Mouse (Mus musculus): ENCODE measurements around the gene Best3. TPM values are rescaled to one million over a fixed set of nuclear protein-coding genes. Genes with fewer than 3 reads are reported as not detected.

Best3 gene
- polyA plus RNA-seq, 1 experiment: 1.4 TPM

DNA sequence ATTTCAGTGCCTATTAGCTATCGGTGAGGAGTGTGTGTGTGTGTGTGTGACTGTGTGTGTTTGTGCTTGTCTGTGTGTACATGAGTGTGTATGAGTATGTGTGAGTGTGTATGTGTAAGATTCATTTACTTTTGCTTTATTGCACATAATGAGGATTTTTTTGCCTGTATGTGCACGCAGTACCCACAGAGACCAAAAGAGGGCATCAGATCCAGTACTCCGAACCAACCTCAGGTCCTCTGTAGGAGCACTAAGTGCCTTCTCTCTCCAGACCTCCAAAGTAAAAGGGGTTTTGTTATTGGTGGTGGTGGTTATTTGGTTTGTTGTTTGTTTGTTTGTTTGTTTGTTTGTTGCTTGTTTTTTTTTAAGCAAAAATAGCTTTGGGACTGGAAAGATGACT is 5.2 kb upstream of the Best3 start:
- Histone ChIP-seq H3K36me3 (ENCODE audit: control insufficient read depth, insufficient read depth) (no peaks in the 10 kb centered on the region), H3K4me3 (no peak overlapping the region), H3K4me2 (ENCODE audit: low read depth) (no peak overlapping the region), H3ac (ENCODE audit: control insufficient read depth, insufficient read length) (no peak overlapping the region), H3K79me2 (ENCODE audit: control insufficient read depth, insufficient read depth) (no peaks in the 10 kb centered on the region), H3K27me3 (ENCODE audit: control insufficient read depth, insufficient read depth, insufficient read length) (no peaks in the 10 kb centered on the region)
- TF ChIP-seq MAX (IDR thresholded peaks at IDR 0.05; ENCODE audit: low read depth) (no peak), CEBPB (IDR thresholded peaks at IDR 0.05; ENCODE audit: insufficient read depth, poor library complexity, severe bottlenecking) (no peak)

DNA sequence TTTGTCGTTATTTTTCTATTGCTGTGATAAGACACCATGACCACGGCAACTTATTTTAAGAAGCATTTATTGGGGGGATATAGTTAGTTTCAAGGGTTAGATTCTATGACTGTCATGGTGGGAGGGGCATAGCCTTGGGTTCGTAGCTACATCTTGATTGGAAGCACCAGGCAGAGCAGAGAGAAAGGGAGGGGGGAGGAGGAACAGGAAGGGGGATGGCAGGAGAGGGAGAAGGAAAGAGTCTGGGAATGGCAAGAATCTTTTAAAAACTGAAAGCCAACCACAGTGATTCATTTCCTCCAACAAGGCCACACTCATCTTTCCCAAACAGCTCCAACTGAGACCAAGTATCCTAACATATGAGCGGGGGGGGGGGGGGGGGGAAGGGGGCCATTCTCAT is 3.6 kb upstream of the Best3 start:
- H3K36me3 ChIP-seq (ENCODE audit: control insufficient read depth, insufficient read depth): no peaks in the 10 kb centered on the region
- TF ChIP-seq E2F4 (IDR thresholded peaks at IDR 0.05; ENCODE audit: insufficient read depth): no peak
- no peak for TF ChIP-seq TCF3 (IDR thresholded peaks at IDR 0.05; ENCODE audit: insufficient read length, low read depth)

DNA sequence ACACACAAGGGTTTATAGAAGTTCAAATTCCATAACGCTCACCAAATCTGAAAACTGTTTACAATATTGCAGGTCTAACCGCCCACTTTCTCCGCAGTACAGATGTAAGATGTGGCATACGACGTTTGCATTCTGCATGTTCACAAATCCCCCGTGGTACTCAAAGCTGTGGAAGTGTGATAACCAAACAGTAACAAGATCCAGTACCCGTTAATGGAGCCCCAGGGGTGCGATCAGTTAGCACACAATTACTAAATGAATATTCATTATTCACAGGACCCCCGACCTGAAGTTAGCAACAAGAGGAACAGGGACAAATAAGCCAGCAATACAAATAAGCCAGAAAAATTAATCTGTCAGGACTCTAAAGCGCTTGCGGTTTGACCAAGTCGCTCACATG is 1.3 kb upstream of the Best3 start:
- Histone ChIP-seq H3K27me3 (ENCODE audit: control insufficient read depth, insufficient read depth, insufficient read length) (no peaks in the 10 kb centered on the region), H3K4me2 (ENCODE audit: low read depth) (no peak overlapping the region)
- TF ChIP-seq POLR2AphosphoS2 (IDR thresholded peaks at IDR 0.05; ENCODE audit: insufficient read length, low read depth): no peak
- TF ChIP-seq TCF12 (IDR thresholded peaks at IDR 0.05; ENCODE audit: insufficient read depth, poor library complexity, severe bottlenecking): no peak
- no peak for TF ChIP-seq E2F4 (IDR thresholded peaks at IDR 0.05; ENCODE audit: insufficient read depth)
- TF ChIP-seq MYOG (IDR thresholded peaks at IDR 0.05; ENCODE audit: control insufficient read depth in 1 of 3, insufficient read depth in 1 of 3, insufficient read length in 2 of 3, low read depth in 2 of 3): no peak
- TF ChIP-seq USF1 (IDR thresholded peaks at IDR 0.05; ENCODE audit: low read depth): no peak
- no peak for TF ChIP-seq SRF (IDR thresholded peaks at IDR 0.05; ENCODE audit: control insufficient read depth, insufficient read length, low read depth)

More for the DNA sequence above, 3.6 kb upstream of the Best3 start:
- no peak overlapping the region for H3K4me3 ChIP-seq
- H3K79me2 ChIP-seq (ENCODE audit: control insufficient read depth, insufficient read depth): no peaks in the 10 kb centered on the region
- H3ac ChIP-seq (ENCODE audit: control insufficient read depth, insufficient read length): no peak overlapping the region
- H3K27me3 ChIP-seq (ENCODE audit: control insufficient read depth, insufficient read depth, insufficient read length): no peaks in the 10 kb centered on the region
- H3K4me2 ChIP-seq (ENCODE audit: low read depth): peak overlapping the region; percentile 46

DNA sequence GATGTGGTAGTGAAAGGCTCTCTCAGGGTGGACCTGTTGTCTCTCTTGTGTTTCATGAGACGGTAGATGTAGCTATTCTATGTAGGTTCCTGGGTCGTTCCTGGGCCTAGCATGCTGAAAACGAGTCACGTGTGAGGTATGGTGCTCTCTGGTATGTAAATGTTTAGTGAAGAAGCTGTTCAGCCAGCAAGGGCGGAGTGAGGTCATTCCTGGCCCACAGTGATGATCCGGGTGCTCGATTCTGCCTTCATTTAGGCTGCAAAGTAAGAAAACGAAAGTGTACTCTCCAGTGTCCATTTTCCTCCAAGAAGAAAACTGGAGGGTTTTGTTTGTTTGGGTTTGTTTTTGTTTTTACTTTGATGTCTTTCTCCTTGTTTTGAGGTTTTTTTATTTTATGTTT is 7.9 kb downstream of the Best3 start:
- H3K4me2 ChIP-seq (ENCODE audit: low read depth): no peak overlapping the region
- no peaks in the 10 kb centered on the region for H3K36me3 ChIP-seq (ENCODE audit: control insufficient read depth, insufficient read depth)
- TF ChIP-seq TCF3 (IDR thresholded peaks at IDR 0.05; ENCODE audit: insufficient read length, low read depth): no peak
- no peak for TF ChIP-seq E2F4 (IDR thresholded peaks at IDR 0.05; ENCODE audit: insufficient read depth)
- TF ChIP-seq USF1 (IDR thresholded peaks at IDR 0.05; ENCODE audit: low read depth): no peak
- no peak for TF ChIP-seq CEBPB (IDR thresholded peaks at IDR 0.05; ENCODE audit: insufficient read depth, poor library complexity, severe bottlenecking)
- TF ChIP-seq MAX (IDR thresholded peaks at IDR 0.05; ENCODE audit: low read depth): no peak
- no peak for TF ChIP-seq SRF (IDR thresholded peaks at IDR 0.05; ENCODE audit: control insufficient read depth, insufficient read length, low read depth)
- TF ChIP-seq REST (IDR thresholded peaks at IDR 0.05; ENCODE audit: insufficient read depth, insufficient read length): no peak
- no peak for TF ChIP-seq TCF12 (IDR thresholded peaks at IDR 0.05; ENCODE audit: insufficient read depth, poor library complexity, severe bottlenecking)
- no peak for TF ChIP-seq POLR2AphosphoS2 (IDR thresholded peaks at IDR 0.05; ENCODE audit: insufficient read length, low read depth)
- no peak for TF ChIP-seq MYOG (IDR thresholded peaks at IDR 0.05; ENCODE audit: control insufficient read depth in 1 of 3, insufficient read depth in 1 of 3, insufficient read length in 2 of 3, low read depth in 2 of 3)
- no peak for TF ChIP-seq POLR2A (IDR thresholded peaks at IDR 0.05; ENCODE audit: insufficient read length, low read depth)
- TF ChIP-seq MYOD1 (IDR thresholded peaks at IDR 0.05; ENCODE audit: control insufficient read depth in 1 of 3, insufficient read length in 2 of 3, low read depth in 2 of 3): no peak
- H3K27me3 ChIP-seq (ENCODE audit: control insufficient read depth, insufficient read depth, insufficient read length): no peaks in the 10 kb centered on the region
- H3K4me3 ChIP-seq: no peak overlapping the region
- no peaks in the 10 kb centered on the region for H3K79me2 ChIP-seq (ENCODE audit: control insufficient read depth, insufficient read depth)
- H3ac ChIP-seq (ENCODE audit: control insufficient read depth, insufficient read length): no peak overlapping the region

More for the DNA sequence above, 1.3 kb upstream of the Best3 start:
- Histone ChIP-seq H3ac (ENCODE audit: control insufficient read depth, insufficient read length) (no peak overlapping the region), H3K79me2 (ENCODE audit: control insufficient read depth, insufficient read depth) (no peaks in the 10 kb centered on the region), H3K36me3 (ENCODE audit: control insufficient read depth, insufficient read depth) (no peaks in the 10 kb centered on the region), H3K4me3 (no peak overlapping the region)

DNA sequence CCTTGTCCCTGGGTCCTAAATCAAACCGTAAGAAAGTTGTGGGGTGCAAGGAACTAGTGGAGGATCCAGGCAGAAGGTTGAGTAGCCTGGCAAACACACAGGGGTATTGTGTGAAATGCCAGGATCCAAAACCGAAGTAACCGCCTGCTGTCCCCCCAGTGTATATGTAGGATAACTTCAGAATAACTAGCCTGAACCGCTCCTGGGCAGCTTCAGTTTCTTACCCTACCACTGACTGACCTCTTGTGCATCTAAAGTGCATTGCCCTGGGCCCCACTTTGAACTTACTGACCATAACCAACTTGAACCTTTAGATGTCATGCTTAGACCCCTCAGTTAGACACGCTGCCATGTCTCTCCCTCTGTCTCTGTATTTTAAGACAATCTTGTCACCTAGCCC is 9.0 kb downstream of the Best3 start:
- Histone ChIP-seq H3K4me2 (ENCODE audit: low read depth) (peak overlapping the region; percentile 69), H3K27me3 (ENCODE audit: control insufficient read depth, insufficient read depth, insufficient read length) (no peaks in the 10 kb centered on the region), H3K36me3 (ENCODE audit: control insufficient read depth, insufficient read depth) (no peaks in the 10 kb centered on the region), H3K4me3 (no peak overlapping the region), H3ac (ENCODE audit: control insufficient read depth, insufficient read length) (no peak overlapping the region), H3K79me2 (ENCODE audit: control insufficient read depth, insufficient read depth) (no peaks in the 10 kb centered on the region)
- TF ChIP-seq MYOD1 (IDR thresholded peaks at IDR 0.05; ENCODE audit: control insufficient read depth in 1 of 3, insufficient read length in 2 of 3, low read depth in 2 of 3) (no peak), SRF (IDR thresholded peaks at IDR 0.05; ENCODE audit: control insufficient read depth, insufficient read length, low read depth) (no peak)

DNA sequence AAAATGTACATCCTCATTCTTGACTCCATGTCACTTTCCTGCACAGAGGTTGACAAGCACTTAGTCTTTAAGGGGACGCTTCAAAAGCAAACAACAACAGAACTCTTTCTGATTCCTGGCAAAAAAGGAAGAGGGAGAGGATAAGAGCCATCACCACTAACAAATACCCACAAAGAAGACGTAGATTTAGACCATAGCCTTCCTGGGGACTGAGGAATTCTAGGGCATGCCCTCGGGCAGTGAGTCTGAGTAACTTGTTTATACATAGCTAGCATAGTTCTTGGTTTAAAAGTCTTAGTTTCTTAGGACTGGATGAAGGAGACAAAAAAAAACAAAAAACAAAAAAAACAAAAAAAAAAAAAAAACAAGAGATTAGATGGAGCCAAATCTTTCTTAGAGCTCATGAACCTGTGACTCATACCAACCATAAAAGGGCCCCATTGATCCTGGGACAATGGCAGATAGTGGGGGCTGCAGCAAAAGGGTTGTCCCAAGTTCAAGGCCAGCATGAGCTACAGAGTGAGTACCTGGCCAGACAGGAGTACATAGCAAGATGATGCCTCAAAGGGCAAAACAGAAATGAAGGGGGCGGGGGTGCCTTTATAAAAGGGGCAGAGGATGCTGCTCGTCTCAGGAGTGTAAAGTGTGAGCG is 9.6 kb downstream of the Best3 start:
- H3K4me2 ChIP-seq (ENCODE audit: low read depth): peak overlapping the region; percentile 69
- no peak overlapping the region for H3K4me3 ChIP-seq
- H3K36me3 ChIP-seq (ENCODE audit: control insufficient read depth, insufficient read depth): no peaks in the 10 kb centered on the region
- TF ChIP-seq MYOD1 (IDR thresholded peaks at IDR 0.05; ENCODE audit: control insufficient read depth in 1 of 3, insufficient read length in 2 of 3, low read depth in 2 of 3) (no peak), CEBPB (IDR thresholded peaks at IDR 0.05; ENCODE audit: insufficient read depth, poor library complexity, severe bottlenecking) (no peak), POLR2A (IDR thresholded peaks at IDR 0.05; ENCODE audit: insufficient read length, low read depth) (no peak), MYOG (IDR thresholded peaks at IDR 0.05; ENCODE audit: control insufficient read depth in 1 of 3, insufficient read depth in 1 of 3, insufficient read length in 2 of 3, low read depth in 2 of 3) (no peak)
- H3K27me3 ChIP-seq (ENCODE audit: control insufficient read depth, insufficient read depth, insufficient read length): no peaks in the 10 kb centered on the region
- no peak overlapping the region for H3ac ChIP-seq (ENCODE audit: control insufficient read depth, insufficient read length)
- no peaks in the 10 kb centered on the region for H3K79me2 ChIP-seq (ENCODE audit: control insufficient read depth, insufficient read depth)

All from myocyte (in vitro differentiated cells).